Mouse (Mus musculus) cerebellum, adult 11-12 months (tissue): ENCODE data around the gene Mlkl.
"Not testable (repeated sequence)": the region's sequence is repeated elsewhere in the genome, so short reads cannot be mapped to it uniquely, and the experiment has no call there.

Source experiments
- DNase-seq: peaks from one replicate; pipeline ENCODE4 v3.0.0; 2022

Mlkl gene

GRCm38 (mm10) chr8:111310006-111310405 is 28.0 kb downstream of the Mlkl start:
- DNase-seq: not testable (repeated sequence)

GRCm38 (mm10) chr8:111305031-111305730 is 32.8 kb downstream of the Mlkl start:
- no peak for DNase-seq

- no peak for DNase-seq
Observed at GRCm38 (mm10) chr8:111304359-111304758, 33.6 kb downstream of the Mlkl start.

GRCm38 (mm10) chr8:111303076-111303803 is 34.7 kb downstream of the Mlkl start:
- not testable (repeated sequence) for DNase-seq

GRCm38 (mm10) chr8:111300597-111301546 is 37.1 kb downstream of the Mlkl start:
- DNase-seq: peak; percentile 15

GRCm38 (mm10) chr8:111299821-111300568 is 38.0 kb downstream of the Mlkl start, which contains the start of gene Rfwd3:
Gene Rfwd3 (minus strand): TSS chr8:111300222.
- DNase-seq: peak; percentile 97

GRCm38 (mm10) chr8:111299363-111299820 is 38.6 kb downstream of the Mlkl start:
- DNase-seq: peak; percentile 43

GRCm38 (mm10) chr8:111298011-111298410 is 40.0 kb downstream of the Mlkl start:
- peak; percentile 28 for DNase-seq

- DNase-seq: no peak
Observed at GRCm38 (mm10) chr8:111291733-111292132, 46.2 kb downstream of the Mlkl start.

GRCm38 (mm10) chr8:111290586-111290985 is 47.4 kb downstream of the Mlkl start:
- no peak for DNase-seq

- DNase-seq: no peak
Observed at GRCm38 (mm10) chr8:111285603-111286002, 52.4 kb downstream of the Mlkl start.

- no peak for DNase-seq
Observed at GRCm38 (mm10) chr8:111282093-111282492, 55.9 kb downstream of the Mlkl start.

- DNase-seq: no peak
Observed at GRCm38 (mm10) chr8:111268277-111268676, 69.7 kb downstream of the Mlkl start.

- not testable (repeated sequence) for DNase-seq
Observed at GRCm38 (mm10) chr8:111266161-111266560, 71.8 kb downstream of the Mlkl start.

GRCm38 (mm10) chr8:111264693-111265220 is 73.2 kb downstream of the Mlkl start:
- no peak for DNase-seq

GRCm38 (mm10) chr8:111261981-111262381 is 76.0 kb downstream of the Mlkl start:
- DNase-seq: no peak
